30 mouse cellular contexts compared by ENCODE assay signal in genomic region chr14:48583516-48583915, GRCm38 (mm10).
"Had no signal": no experiment of that assay in that cellular context is flagged by ENCODE, and none has a peak within 500 bp of the region (broad histone marks: within the 10 kb centered on the region; RNA-seq: fewer than 3 reads in every experiment).

No protein-coding gene starts in this region.

- H3K4me1 ChIP-seq: heart, embryonic 10.5 days; heart, embryonic 12.5 days; heart, embryonic 13.5 days; heart, embryonic 15.5 days; hindbrain, embryonic 10.5 days; hindbrain, embryonic 12.5 days; hindbrain, embryonic 13.5 days; hindbrain, embryonic 15.5 days; intestine, embryonic 15.5 days; kidney, embryonic 15.5 days had no signal

- DNase-seq: heart, postnatal 10 days; heart, postnatal 14 days; heart, postnatal 36 days; heart, postnatal 4 days; kidney, adult 11 months; kidney, adult 18-20 months; kidney, adult 2 months; kidney, adult 8-10 months; kidney, adult 9 months; kidney, postnatal 10 days; kidney, postnatal 14 days; kidney, postnatal 25 days; kidney, postnatal 36 days; kidney, postnatal 4 days; layer of hippocampus, adult 9-11 months; layer of hippocampus, postnatal 36 days had no signal

- H3K9me3 ChIP-seq: heart, embryonic 10.5 days; heart, embryonic 12.5 days; heart, embryonic 13.5 days; heart, embryonic 15.5 days; hindbrain, embryonic 10.5 days; hindbrain, embryonic 12.5 days; hindbrain, embryonic 13.5 days; hindbrain, embryonic 15.5 days; intestine, embryonic 15.5 days; kidney, embryonic 15.5 days had no signal

- H3K9ac ChIP-seq: heart, embryonic 12.5 days; heart, embryonic 13.5 days; heart, embryonic 15.5 days; hindbrain, embryonic 12.5 days; hindbrain, embryonic 13.5 days; hindbrain, embryonic 14.5 days; hindbrain, embryonic 15.5 days; intestine, embryonic 15.5 days; kidney, embryonic 15.5 days had no signal

- H3K27ac ChIP-seq: heart, embryonic 10.5 days; heart, embryonic 13.5 days; heart, embryonic 15.5 days; hindbrain, embryonic 10.5 days; hindbrain, embryonic 12.5 days; hindbrain, embryonic 13.5 days; hindbrain, embryonic 14.5 days; hindbrain, embryonic 15.5 days; hindbrain, postnatal 0 days; intestine, embryonic 15.5 days; kidney, embryonic 15.5 days; kidney, postnatal 0 days; layer of hippocampus, adult 2 months had no signal

- H3K27me3 ChIP-seq: heart, embryonic 13.5 days; heart, embryonic 15.5 days; hindbrain, embryonic 12.5 days; intestine, embryonic 15.5 days; kidney, embryonic 15.5 days had no signal

- H3K4me3 ChIP-seq: heart, embryonic 10.5 days; heart, embryonic 12.5 days; heart, embryonic 13.5 days; heart, embryonic 15.5 days; hindbrain, embryonic 10.5 days; hindbrain, embryonic 12.5 days; hindbrain, embryonic 13.5 days; hindbrain, embryonic 15.5 days; intestine, embryonic 15.5 days; kidney, embryonic 15.5 days; layer of hippocampus, adult 2 months had no signal

- H3K36me3 ChIP-seq: heart, embryonic 10.5 days; heart, embryonic 12.5 days; heart, embryonic 13.5 days; heart, embryonic 15.5 days; hindbrain, embryonic 10.5 days; hindbrain, embryonic 12.5 days; hindbrain, embryonic 13.5 days; hindbrain, embryonic 15.5 days; intestine, embryonic 15.5 days; kidney, embryonic 15.5 days had no signal
